Mouse (Mus musculus) erythroblast, embryonic 14.5 days (primary cell): ENCODE measurements around the gene Os9.

ENCODE experiments used
- GATA1 ChIP-seq: IDR thresholded peaks from 2 replicates; pipeline ENCODE4 v1.6.1; 2012; ENCODE audit warnings: low read length, inconsistent platforms, mixed read lengths
- TAL1 ChIP-seq: IDR thresholded peaks from 3 replicates; pipeline ENCODE4 v1.6.1; 2012; ENCODE audit warnings: low read length, inconsistent platforms, mixed read lengths

GRCm38 (mm10) chr10:127077515-127077914 lies 43.4 kb downstream of the Os9 start:
- TF ChIP-seq TAL1 = no peak; the same call in 2 of the 3 replicates
- no peak for TF ChIP-seq GATA1
